Mouse (Mus musculus): ENCODE measurements at regions not wholly inside any gene's neighbourhood (a gene's known extent, or its start where the extent isn't known, plus 50 kb on each side); places are given as distances from the start of the nearest gene placed in this dataset.

- no peak overlapping the region for H3K9ac ChIP-seq (replicated peaks; ENCODE audit: low read length)
- 79% methylated on average over 13 of the region's 13 CpGs for WGBS
- no peak overlapping the region for H3K4me3 ChIP-seq (ENCODE audit: low read length)
- H3K36me3 ChIP-seq (ENCODE audit: insufficient read depth, low read length), result no peaks in the 10 kb centered on the region
- no peaks in the 10 kb centered on the region for H3K4me1 ChIP-seq (ENCODE audit: insufficient read depth, low read length)
- H3K9me3 ChIP-seq (ENCODE audit: low read length), result no peaks in the 10 kb centered on the region
- H3K27ac ChIP-seq (ENCODE audit: low read length), result no peak overlapping the region
- no peak for ATAC-seq (ENCODE audit: low FRiP score, low TSS enrichment)
- H3K27me3 ChIP-seq (ENCODE audit: insufficient read depth, low read length), result no peaks in the 10 kb centered on the region
- no peak overlapping the region for H3K4me2 ChIP-seq (replicated peaks; ENCODE audit: low read depth, low read length)
Measured at GRCm38 (mm10) chr13:44308227-44308626, 421.0 kb upstream of the Jarid2 start.

GRCm38 (mm10) chr13:44312237-44312636 lies 417.0 kb upstream of the Jarid2 start:
- no peak overlapping the region for H3K4me3 ChIP-seq (ENCODE audit: low read length)
- H3K36me3 ChIP-seq (ENCODE audit: insufficient read depth, low read length), result no peaks in the 10 kb centered on the region
- no peak overlapping the region for H3K9ac ChIP-seq (replicated peaks; ENCODE audit: low read length)
- H3K4me2 ChIP-seq (replicated peaks; ENCODE audit: low read depth, low read length), result no peak overlapping the region
- no peaks in the 10 kb centered on the region for H3K27me3 ChIP-seq (ENCODE audit: insufficient read depth, low read length)
- 91% methylated on average over 6 of the region's 6 CpGs for WGBS
- peaks cover 9% of the 10 kb centered on the region for H3K4me1 ChIP-seq (ENCODE audit: insufficient read depth, low read length)
- no peak for ATAC-seq (ENCODE audit: low FRiP score, low TSS enrichment)
- H3K27ac ChIP-seq (ENCODE audit: low read length), result no peak overlapping the region
- H3K9me3 ChIP-seq (ENCODE audit: low read length), result no peaks in the 10 kb centered on the region

GRCm38 (mm10) chr13:44316747-44317446 lies 412.4 kb upstream of the Jarid2 start:
- Histone ChIP-seq H3K9ac (replicated peaks; ENCODE audit: low read length) (0 out of 2 replicates have a peak overlapping the region, but pooled peaks have one; percentile 9), H3K27ac (ENCODE audit: low read length) (peak overlapping the region; percentile 64), H3K27me3 (ENCODE audit: insufficient read depth, low read length) (no peaks in the 10 kb centered on the region), H3K4me3 (ENCODE audit: low read length) (no peak overlapping the region), H3K4me1 (ENCODE audit: insufficient read depth, low read length) (peaks cover 14% of the 10 kb centered on the region), H3K36me3 (ENCODE audit: insufficient read depth, low read length) (no peaks in the 10 kb centered on the region), H3K4me2 (replicated peaks; ENCODE audit: low read depth, low read length) (no peak overlapping the region), H3K9me3 (ENCODE audit: low read length) (no peaks in the 10 kb centered on the region)
- peak; percentile 78 for ATAC-seq (ENCODE audit: low FRiP score, low TSS enrichment)
- WGBS, result 30% methylated on average over 13 of the region's 13 CpGs

- WGBS, result 66% methylated on average over 8 of the region's 8 CpGs
- Histone ChIP-seq H3K9me3 (ENCODE audit: low read length) (no peaks in the 10 kb centered on the region), H3K4me1 (ENCODE audit: insufficient read depth, low read length) (peaks cover 14% of the 10 kb centered on the region), H3K36me3 (ENCODE audit: insufficient read depth, low read length) (no peaks in the 10 kb centered on the region), H3K4me2 (replicated peaks; ENCODE audit: low read depth, low read length) (no peak overlapping the region), H3K4me3 (ENCODE audit: low read length) (no peak overlapping the region), H3K9ac (replicated peaks; ENCODE audit: low read length) (no peak overlapping the region), H3K27ac (ENCODE audit: low read length) (peak overlapping the region; percentile 41; the same call in 1 of the 2 replicates), H3K27me3 (ENCODE audit: insufficient read depth, low read length) (no peaks in the 10 kb centered on the region)
- no peak for ATAC-seq (ENCODE audit: low FRiP score, low TSS enrichment)
Measured at GRCm38 (mm10) chr13:44317596-44317995, 411.7 kb upstream of the Jarid2 start.

GRCm38 (mm10) chr13:44319101-44319500 lies 410.2 kb upstream of the Jarid2 start:
- Histone ChIP-seq H3K4me3 (ENCODE audit: low read length) (no peak overlapping the region), H3K27ac (ENCODE audit: low read length) (no peak overlapping the region), H3K4me1 (ENCODE audit: insufficient read depth, low read length) (peaks cover 14% of the 10 kb centered on the region), H3K4me2 (replicated peaks; ENCODE audit: low read depth, low read length) (no peak overlapping the region), H3K9ac (replicated peaks; ENCODE audit: low read length) (no peak overlapping the region), H3K27me3 (ENCODE audit: insufficient read depth, low read length) (no peaks in the 10 kb centered on the region), H3K36me3 (ENCODE audit: insufficient read depth, low read length) (no peaks in the 10 kb centered on the region), H3K9me3 (ENCODE audit: low read length) (no peaks in the 10 kb centered on the region)
- 93% methylated on average over 9 of the region's 9 CpGs for WGBS
- ATAC-seq (ENCODE audit: low FRiP score, low TSS enrichment), result no peak

- Histone ChIP-seq H3K4me3 (ENCODE audit: low read length) (no peak overlapping the region), H3K4me1 (ENCODE audit: insufficient read depth, low read length) (peaks cover 14% of the 10 kb centered on the region), H3K9me3 (ENCODE audit: low read length) (no peaks in the 10 kb centered on the region), H3K36me3 (ENCODE audit: insufficient read depth, low read length) (no peaks in the 10 kb centered on the region), H3K27me3 (ENCODE audit: insufficient read depth, low read length) (no peaks in the 10 kb centered on the region), H3K4me2 (replicated peaks; ENCODE audit: low read depth, low read length) (no peak overlapping the region), H3K9ac (replicated peaks; ENCODE audit: low read length) (no peak overlapping the region), H3K27ac (ENCODE audit: low read length) (no peak overlapping the region)
- 88% methylated on average over 9 of the region's 9 CpGs for WGBS
- no peak for ATAC-seq (ENCODE audit: low FRiP score, low TSS enrichment)
Measured at GRCm38 (mm10) chr13:44319511-44319910, 409.8 kb upstream of the Jarid2 start.

- WGBS, result 95% methylated on average over 4 of the region's 4 CpGs
- Histone ChIP-seq H3K27me3 (ENCODE audit: insufficient read depth, low read length) (no peaks in the 10 kb centered on the region), H3K9me3 (ENCODE audit: low read length) (no peaks in the 10 kb centered on the region), H3K4me1 (ENCODE audit: insufficient read depth, low read length) (peaks cover 14% of the 10 kb centered on the region), H3K4me2 (replicated peaks; ENCODE audit: low read depth, low read length) (no peak overlapping the region), H3K36me3 (ENCODE audit: insufficient read depth, low read length) (no peaks in the 10 kb centered on the region), H3K9ac (replicated peaks; ENCODE audit: low read length) (no peak overlapping the region), H3K27ac (ENCODE audit: low read length) (no peak overlapping the region), H3K4me3 (ENCODE audit: low read length) (no peak overlapping the region)
- ATAC-seq (ENCODE audit: low FRiP score, low TSS enrichment), result no peak
Measured at GRCm38 (mm10) chr13:44320311-44320710, 409.0 kb upstream of the Jarid2 start.

- Histone ChIP-seq H3K9ac (replicated peaks; ENCODE audit: low read length) (no peak overlapping the region), H3K4me2 (replicated peaks; ENCODE audit: low read depth, low read length) (no peak overlapping the region), H3K4me3 (ENCODE audit: low read length) (no peak overlapping the region), H3K9me3 (ENCODE audit: low read length) (no peaks in the 10 kb centered on the region), H3K4me1 (ENCODE audit: insufficient read depth, low read length) (peaks cover 14% of the 10 kb centered on the region), H3K27me3 (ENCODE audit: insufficient read depth, low read length) (no peaks in the 10 kb centered on the region), H3K36me3 (ENCODE audit: insufficient read depth, low read length) (no peaks in the 10 kb centered on the region), H3K27ac (ENCODE audit: low read length) (no peak overlapping the region)
- WGBS, result 62% methylated on average over 16 of the region's 16 CpGs
- no peak for ATAC-seq (ENCODE audit: low FRiP score, low TSS enrichment)
Measured at GRCm38 (mm10) chr13:44321009-44321596, 408.2 kb upstream of the Jarid2 start.

- WGBS, result 84% methylated on average over 8 of the region's 8 CpGs
- Histone ChIP-seq H3K27ac (ENCODE audit: low read length) (no peak overlapping the region), H3K9me3 (ENCODE audit: low read length) (no peaks in the 10 kb centered on the region), H3K4me2 (replicated peaks; ENCODE audit: low read depth, low read length) (no peak overlapping the region), H3K9ac (replicated peaks; ENCODE audit: low read length) (no peak overlapping the region), H3K27me3 (ENCODE audit: insufficient read depth, low read length) (no peaks in the 10 kb centered on the region), H3K4me3 (ENCODE audit: low read length) (no peak overlapping the region), H3K36me3 (ENCODE audit: insufficient read depth, low read length) (no peaks in the 10 kb centered on the region), H3K4me1 (ENCODE audit: insufficient read depth, low read length) (peaks cover 5% of the 10 kb centered on the region; the same call in 1 of the 2 replicates)
- ATAC-seq (ENCODE audit: low FRiP score, low TSS enrichment), result no peak
Measured at GRCm38 (mm10) chr13:44328416-44328815, 400.9 kb upstream of the Jarid2 start.

- no peak for ATAC-seq (ENCODE audit: low FRiP score, low TSS enrichment)
- 37% methylated on average over 4 of the region's 4 CpGs for WGBS
- H3K9ac ChIP-seq (replicated peaks; ENCODE audit: low read length), result no peak overlapping the region
Measured at GRCm38 (mm10) chr13:44329161-44329560, 400.1 kb upstream of the Jarid2 start.

More at GRCm38 (mm10) chr13:44329161-44329560, 400.1 kb upstream of the Jarid2 start:
- H3K27ac ChIP-seq (ENCODE audit: low read length), result no peak overlapping the region
- no peaks in the 10 kb centered on the region for H3K36me3 ChIP-seq (ENCODE audit: insufficient read depth, low read length)
- no peaks in the 10 kb centered on the region for H3K27me3 ChIP-seq (ENCODE audit: insufficient read depth, low read length)
- no peak overlapping the region for H3K4me2 ChIP-seq (replicated peaks; ENCODE audit: low read depth, low read length)
- no peak overlapping the region for H3K4me3 ChIP-seq (ENCODE audit: low read length)
- peaks cover 5% of the 10 kb centered on the region; the same call in 1 of the 2 replicates for H3K4me1 ChIP-seq (ENCODE audit: insufficient read depth, low read length)
- no peaks in the 10 kb centered on the region for H3K9me3 ChIP-seq (ENCODE audit: low read length)

All from kidney, embryonic 16.5 days (tissue).